Mouse (Mus musculus) bone marrow macrophage, adult 2 months (primary cell): Measurements from ENCODE around the gene Exoc3l2.

Experiments
- CTCF ChIP-seq: IDR thresholded peaks from 2 replicates; pipeline ENCODE4 v1.5.1; 2012; ENCODE audit warnings: low read depth, mild to moderate bottlenecking, low read length, moderate library complexity
- POLR2A ChIP-seq: IDR thresholded peaks from 2 replicates; pipeline ENCODE4 v1.6.1; 2012; ENCODE audit warnings: mild to moderate bottlenecking, low read depth, low read length, borderline replicate concordance

- TF ChIP-seq CTCF = no peak
- no peak for TF ChIP-seq POLR2A
Measured at GRCm38 (mm10) chr7:19501658-19502057, 38.5 kb downstream of the Exoc3l2 start.
